Mouse (Mus musculus) stomach, embryonic 16.5 days (tissue): ENCODE measurements at regions not wholly inside any gene's neighbourhood (a gene's known extent, or its start where the extent isn't known, plus 50 kb on each side); places are given as distances from the start of the nearest gene placed in this dataset.

Experiments used
- ATAC-seq: fragments of 200-750 bp; cut with Nextera tagmentation; 2 replicates; pipeline ENCODE4 v1.8.0; 2017; ENCODE audit warnings: moderate number of reproducible peaks, moderate TSS enrichment; ENCODE audit not compliant: insufficient read depth, low FRiP score
- H3K27ac ChIP-seq: fragments of 300-500 bp; sonication (generic); 2 replicates; pipeline ENCODE4 v1.5.1; 2014; ENCODE audit warnings: low read length
- H3K27me3 ChIP-seq: fragments of 300-500 bp; sonication (generic); 2 replicates; pipeline ENCODE4 v1.6.1; 2014; ENCODE audit warnings: low read length, control low read depth, mixed read lengths; ENCODE audit not compliant: control insufficient read depth, insufficient read depth
- H3K36me3 ChIP-seq: fragments of 300-500 bp; sonication (generic); 2 replicates; pipeline ENCODE4 v1.6.1; 2014; ENCODE audit warnings: low read length; ENCODE audit not compliant: control insufficient read depth, insufficient read depth
- H3K4me1 ChIP-seq: fragments of 300-500 bp; sonication (generic); 2 replicates; pipeline ENCODE4 v1.6.1; 2014; ENCODE audit warnings: low read length, control low read depth, mixed read lengths; ENCODE audit not compliant: control insufficient read depth, insufficient read depth
- H3K4me2 ChIP-seq: fragments of 300-500 bp; sonication (generic); 2 replicates; pipeline ENCODE4 v1.6.1; 2014; ENCODE audit warnings: low read depth, low read length, mixed read lengths
- H3K4me3 ChIP-seq: fragments of 300-500 bp; sonication (generic); replicated peaks from 2 replicates; pipeline ENCODE4 v1.5.1; 2014; ENCODE audit warnings: mild to moderate bottlenecking, low read length
- H3K9ac ChIP-seq: fragments of 300-500 bp; sonication (generic); 2 replicates; pipeline ENCODE4 v1.6.1; 2014; ENCODE audit warnings: low read length
- H3K9me3 ChIP-seq: fragments of 300-500 bp; sonication (generic); replicated peaks from 2 replicates; pipeline ENCODE4 v1.6.1; 2016; ENCODE audit warnings: low read length, control low read depth; ENCODE audit not compliant: control insufficient read depth
- WGBS: fragments of 180-500 bp; shearing (Covaris S2); extraction: QIAGEN DNeasy Blood & Tissue Kit; methylation state at CpG from one replicate; pipeline ENCODE4 v1.1.7; 2014; 5-methylcytosine and 5-hydroxymethylcytosine counted together

DNA sequence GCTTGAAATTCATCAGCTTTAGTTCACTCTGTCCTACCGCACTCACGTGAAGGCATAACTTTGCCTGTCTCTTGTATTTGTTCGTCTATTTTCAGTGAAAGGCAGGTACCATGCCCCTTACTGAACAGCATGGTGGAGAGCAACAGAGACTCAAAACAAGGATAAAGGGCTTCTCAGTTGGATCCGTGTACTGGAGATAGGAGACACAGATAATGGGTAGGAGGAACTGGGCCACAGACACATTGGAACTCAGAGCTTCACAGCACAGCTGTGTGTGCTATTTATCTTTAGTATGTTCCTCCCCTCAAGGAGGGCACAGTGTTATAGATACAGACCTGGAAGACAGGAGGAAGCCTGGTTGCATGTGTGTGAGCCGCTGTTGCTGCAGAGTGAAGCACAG is 176.4 kb downstream of the Pten start:
- Histone ChIP-seq H3K4me1 (no peaks in the 10 kb centered on the region), H3K9me3 (no peaks in the 10 kb centered on the region), H3K4me2 (no peak overlapping the region), H3K27ac (no peak overlapping the region), H3K27me3 (no peaks in the 10 kb centered on the region), H3K36me3 (no peaks in the 10 kb centered on the region), H3K9ac (no peak overlapping the region), H3K4me3 (no peak overlapping the region)
- WGBS, result 84% methylated on average over 5 of the region's 5 CpGs
- no peak for ATAC-seq

- Histone ChIP-seq H3K9me3 (no peaks in the 10 kb centered on the region), H3K4me3 (no peak overlapping the region), H3K4me2 (no peak overlapping the region), H3K27ac (no peak overlapping the region), H3K9ac (no peak overlapping the region), H3K36me3 (no peaks in the 10 kb centered on the region), H3K27me3 (no peaks in the 10 kb centered on the region), H3K4me1 (no peaks in the 10 kb centered on the region)
- WGBS, result 86% methylated on average over 5 of the region's 5 CpGs
- no peak for ATAC-seq
These were observed 178.3 kb downstream of the Pten start for GRCm38 (mm10) chr19:32935638-32936037.

GRCm38 (mm10) chr19:32937591-32937990 is 180.3 kb downstream of the Pten start:
- Histone ChIP-seq H3K36me3 (no peaks in the 10 kb centered on the region), H3K9me3 (no peaks in the 10 kb centered on the region), H3K4me3 (no peak overlapping the region), H3K4me2 (no peak overlapping the region), H3K9ac (no peak overlapping the region), H3K27me3 (no peaks in the 10 kb centered on the region), H3K27ac (no peak overlapping the region), H3K4me1 (no peaks in the 10 kb centered on the region)
- ATAC-seq, result no peak
- WGBS, result 79% methylated on average over 6 of the region's 6 CpGs

GRCm38 (mm10) chr19:32939692-32940091 is 182.4 kb downstream of the Pten start:
- Histone ChIP-seq H3K27me3 (no peaks in the 10 kb centered on the region), H3K4me3 (no peak overlapping the region), H3K4me1 (no peaks in the 10 kb centered on the region), H3K9ac (no peak overlapping the region), H3K9me3 (no peaks in the 10 kb centered on the region), H3K36me3 (no peaks in the 10 kb centered on the region), H3K4me2 (no peak overlapping the region), H3K27ac (no peak overlapping the region)
- no peak for ATAC-seq
- WGBS, result 72% methylated on average over 5 of the region's 5 CpGs

- 71% methylated on average over 6 of the region's 6 CpGs for WGBS
- no peak overlapping the region for H3K4me3 ChIP-seq
These were observed 183.5 kb downstream of the Pten start for GRCm38 (mm10) chr19:32940806-32941205.

GRCm38 (mm10) chr19:32943594-32944230 is 186.4 kb downstream of the Pten start:
- H3K27me3 ChIP-seq, result no peaks in the 10 kb centered on the region
- WGBS, result 76% methylated on average over 2 of the region's 2 CpGs
- no peak for ATAC-seq
- no peak overlapping the region for H3K9ac ChIP-seq
- no peaks in the 10 kb centered on the region for H3K9me3 ChIP-seq
- no peak overlapping the region for H3K27ac ChIP-seq
- H3K4me1 ChIP-seq, result no peaks in the 10 kb centered on the region
- H3K4me3 ChIP-seq, result no peak overlapping the region
- no peaks in the 10 kb centered on the region for H3K36me3 ChIP-seq
- no peak overlapping the region for H3K4me2 ChIP-seq

More at GRCm38 (mm10) chr19:32940806-32941205, 183.5 kb downstream of the Pten start:
- Histone ChIP-seq H3K9ac (no peak overlapping the region), H3K36me3 (no peaks in the 10 kb centered on the region), H3K4me1 (no peaks in the 10 kb centered on the region), H3K27ac (no peak overlapping the region), H3K4me2 (no peak overlapping the region), H3K9me3 (no peaks in the 10 kb centered on the region), H3K27me3 (no peaks in the 10 kb centered on the region)
- no peak for ATAC-seq

GRCm38 (mm10) chr19:32947081-32947855 is 190.0 kb downstream of the Pten start:
- no peak overlapping the region for H3K4me3 ChIP-seq
- 76% methylated on average over 12 of the region's 12 CpGs for WGBS
- no peak overlapping the region for H3K27ac ChIP-seq
- H3K4me1 ChIP-seq, result no peaks in the 10 kb centered on the region
- no peak overlapping the region for H3K4me2 ChIP-seq
- H3K27me3 ChIP-seq, result no peaks in the 10 kb centered on the region
- H3K36me3 ChIP-seq, result no peaks in the 10 kb centered on the region
- ATAC-seq, result no peak
- H3K9me3 ChIP-seq, result no peaks in the 10 kb centered on the region
- H3K9ac ChIP-seq, result no peak overlapping the region

GRCm38 (mm10) chr19:32950252-32950651 is 193.0 kb downstream of the Pten start:
- no peaks in the 10 kb centered on the region for H3K9me3 ChIP-seq
- H3K27ac ChIP-seq, result no peak overlapping the region
- no peak overlapping the region for H3K4me3 ChIP-seq
- H3K27me3 ChIP-seq, result no peaks in the 10 kb centered on the region
- 74% methylated on average over 3 of the region's 3 CpGs for whole genome bisulfite sequencing
- H3K36me3 ChIP-seq, result no peaks in the 10 kb centered on the region
- H3K4me1 ChIP-seq, result no peaks in the 10 kb centered on the region
- ATAC-seq, result no peak
- no peak overlapping the region for H3K4me2 ChIP-seq
- no peak overlapping the region for H3K9ac ChIP-seq

DNA sequence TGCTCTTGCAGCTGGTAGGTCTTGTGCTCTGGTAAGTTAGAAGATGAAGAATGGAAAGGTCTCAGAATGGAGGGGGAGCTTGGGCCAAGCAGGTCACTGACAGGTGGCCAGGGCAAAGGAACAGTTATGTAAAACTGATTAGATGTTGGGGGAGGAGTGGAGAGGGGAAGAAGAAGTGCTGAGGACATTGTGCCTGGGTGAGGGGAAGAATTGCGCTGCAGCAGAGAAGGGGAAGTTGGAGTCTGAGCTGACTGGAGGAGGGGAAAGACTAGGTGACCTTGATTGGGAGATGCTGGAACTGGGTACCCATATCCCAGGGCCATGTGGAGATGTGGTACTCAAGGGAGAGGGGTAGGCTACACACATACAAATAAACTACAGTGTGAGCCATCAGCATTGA is 193.5 kb downstream of the Pten start:
- ATAC-seq, result 0 out of 2 replicates have a peak, but pooled peaks have one; percentile 14
- Histone ChIP-seq H3K27ac (no peak overlapping the region), H3K9ac (no peak overlapping the region), H3K4me3 (no peak overlapping the region), H3K27me3 (no peaks in the 10 kb centered on the region), H3K36me3 (no peaks in the 10 kb centered on the region), H3K4me1 (no peaks in the 10 kb centered on the region), H3K4me2 (no peak overlapping the region), H3K9me3 (no peaks in the 10 kb centered on the region)
- 72% methylated on average over 1 of the region's 1 CpGs for WGBS
